Mouse (Mus musculus) kidney, embryonic 15.5 days (tissue): ENCODE measurements around the gene Nags. TPM values are rescaled to one million over a fixed set of nuclear protein-coding genes. Genes with fewer than 3 reads are reported as not detected.

ENCODE experiments used
- ATAC-seq: fragments of 200-750 bp; cut with Nextera tagmentation; replicated peaks from 2 replicates; pipeline ENCODE4 v1.8.0; 2017; ENCODE audit warnings: moderate TSS enrichment; ENCODE audit not compliant: low FRiP score
- H3K27ac ChIP-seq: fragments of 300-500 bp; sonication (generic); 2 replicates; pipeline ENCODE4 v1.5.1; 2015; ENCODE audit warnings: mild to moderate bottlenecking, inconsistent platforms
- H3K27me3 ChIP-seq: fragments of 300-500 bp; sonication (generic); 2 replicates; pipeline ENCODE4 v1.6.1; 2015; ENCODE audit warnings: inconsistent platforms
- H3K36me3 ChIP-seq: fragments of 300-500 bp; sonication (generic); 2 replicates; pipeline ENCODE4 v1.6.1; 2015; ENCODE audit warnings: inconsistent platforms
- H3K4me1 ChIP-seq: fragments of 300-500 bp; sonication (generic); 2 replicates; pipeline ENCODE4 v1.6.1; 2015; ENCODE audit warnings: inconsistent platforms
- H3K4me2 ChIP-seq: fragments of 300-500 bp; sonication (generic); 2 replicates; pipeline ENCODE4 v1.6.1; 2015; ENCODE audit warnings: moderate library complexity, mild to moderate bottlenecking, inconsistent platforms
- H3K4me3 ChIP-seq: fragments of 300-500 bp; sonication (generic); replicated peaks from 2 replicates; pipeline ENCODE4 v1.5.1; 2015; ENCODE audit warnings: mild to moderate bottlenecking, inconsistent platforms
- H3K9ac ChIP-seq: fragments of 300-500 bp; sonication (generic); 2 replicates; pipeline ENCODE4 v1.6.1; 2015; ENCODE audit warnings: mild to moderate bottlenecking, inconsistent platforms
- H3K9me3 ChIP-seq: fragments of 300-500 bp; sonication (generic); replicated peaks from 2 replicates; pipeline ENCODE4 v1.6.1; 2016; ENCODE audit warnings: inconsistent platforms
- WGBS: fragments of 180-500 bp; shearing (Covaris S2); methylation state at CpG from one replicate; pipeline ENCODE4 v1.1.7; 2015; ENCODE audit warnings: mixed read lengths; 5-methylcytosine and 5-hydroxymethylcytosine counted together
- polyA plus RNA-seq: library from polyadenylated mRNA; unstranded; fragments of >200 nt; fragmentation: Nextera tagmentation; extraction: Ambion mirVana; gene quantifications from 2 replicates; pipeline ENCODE4 v1.2.1, GENCODE M21; 2015

The Nags gene
- polyA plus RNA-seq, 1 experiment from 2014 or later, result 0.19 TPM

DNA sequence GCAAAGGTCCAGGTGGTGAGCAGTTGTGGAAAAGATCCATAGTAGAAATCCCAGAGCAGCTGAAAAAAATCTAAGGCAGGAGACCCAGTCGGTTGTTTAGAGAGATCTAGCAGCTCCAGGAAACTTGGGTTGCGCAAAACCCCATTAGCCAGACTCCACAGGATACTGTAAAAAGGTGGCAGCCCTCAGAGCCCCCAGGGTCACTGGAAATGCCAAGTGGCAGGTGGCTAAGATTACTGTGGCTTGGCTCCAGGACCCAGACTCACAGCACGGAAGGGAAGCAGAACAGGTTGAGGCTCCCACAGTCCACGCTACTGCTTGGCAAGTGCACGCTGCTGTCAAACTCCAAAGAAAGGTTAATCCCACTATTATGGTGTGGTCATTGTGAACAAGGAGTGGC, 14.5 kb downstream of the Nags start:
- Histone ChIP-seq H3K9me3 (no peaks in the 10 kb centered on the region), H3K4me3 (no peak overlapping the region), H3K36me3 (peaks cover 41% of the 10 kb centered on the region), H3K4me1 (peaks cover 9% of the 10 kb centered on the region), H3K9ac (no peak overlapping the region), H3K27me3 (no peaks in the 10 kb centered on the region), H3K4me2 (no peak overlapping the region), H3K27ac (no peak overlapping the region)
- ATAC-seq, result no peak
- 78% methylated on average over 5 of the region's 5 CpGs for WGBS

DNA sequence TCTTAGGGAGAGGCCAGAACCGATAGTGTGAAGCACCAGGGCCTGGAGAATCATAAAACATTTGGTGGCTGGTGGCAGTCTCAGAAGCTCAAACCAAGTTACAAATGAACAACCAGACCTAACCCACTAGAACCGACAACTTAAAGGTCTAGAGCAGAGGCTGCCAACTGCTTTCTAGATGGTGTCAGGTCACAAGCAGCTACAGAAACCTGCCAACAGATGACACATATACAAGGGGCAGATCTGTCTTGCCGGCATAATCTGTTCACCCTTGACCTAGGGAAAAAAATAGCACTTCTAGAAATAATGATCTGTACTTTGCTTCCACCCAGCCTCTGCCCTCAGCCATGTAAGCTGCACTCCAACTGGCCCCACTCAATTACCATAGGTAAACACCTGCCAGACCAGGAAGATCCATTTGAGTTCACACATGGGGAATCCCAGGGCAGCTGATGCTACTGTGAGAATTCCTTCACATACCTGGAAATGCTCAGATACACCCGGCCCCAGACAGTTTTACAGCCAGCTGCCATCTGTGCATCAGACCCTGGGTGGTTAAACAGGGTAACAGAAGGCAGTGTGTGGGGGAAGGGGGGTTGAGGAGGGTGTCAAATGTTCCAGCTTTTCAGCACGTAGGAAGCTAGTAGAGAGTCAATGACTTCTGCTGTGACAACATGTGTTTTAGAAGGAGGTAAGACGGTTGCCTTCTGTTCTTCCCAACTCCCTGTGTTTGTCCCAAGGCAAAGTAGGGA, 20.8 kb downstream of the Nags start:
- H3K36me3 ChIP-seq, result peaks cover 93% of the 10 kb centered on the region
- H3K4me1 ChIP-seq, result peaks cover 6% of the 10 kb centered on the region; the same call in 1 of the 2 replicates
- H3K4me2 ChIP-seq, result no peak overlapping the region
- H3K27me3 ChIP-seq, result no peaks in the 10 kb centered on the region
- no peak overlapping the region for H3K9ac ChIP-seq
- no peak overlapping the region for H3K4me3 ChIP-seq
- H3K27ac ChIP-seq, result no peak overlapping the region
- WGBS, result 20% methylated on average over 6 of the region's 6 CpGs
- no peaks in the 10 kb centered on the region for H3K9me3 ChIP-seq
- ATAC-seq, result peak; percentile 70; the same call in 1 of the 2 replicates

DNA sequence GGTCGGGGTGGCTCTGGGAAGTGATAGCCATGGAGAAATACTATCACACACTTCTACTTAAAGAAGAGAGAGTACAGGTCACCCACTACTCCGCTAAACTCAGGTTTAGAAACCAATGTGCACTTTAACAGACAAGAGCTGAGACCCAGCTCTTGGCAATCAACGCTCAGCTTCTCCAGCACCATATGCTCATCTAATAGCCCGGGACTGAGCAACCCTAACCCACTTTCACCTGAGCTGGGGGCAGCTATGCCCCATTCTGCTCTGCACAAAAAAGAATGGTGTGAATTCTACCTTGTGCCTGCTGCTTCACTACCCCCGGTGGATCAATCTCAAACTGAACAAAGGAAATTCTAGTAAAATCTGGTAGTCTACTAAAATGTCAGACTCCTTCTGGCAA, 22.2 kb downstream of the Nags start:
- 79% methylated on average over 5 of the region's 5 CpGs for WGBS
- H3K36me3 ChIP-seq, result peaks cover 86% of the 10 kb centered on the region
- H3K4me3 ChIP-seq, result no peak overlapping the region
- no peak overlapping the region for H3K27ac ChIP-seq
- no peak for ATAC-seq
- H3K9me3 ChIP-seq, result no peaks in the 10 kb centered on the region
- no peaks in the 10 kb centered on the region for H3K27me3 ChIP-seq
- H3K4me1 ChIP-seq, result peaks cover 6% of the 10 kb centered on the region; the same call in 1 of the 2 replicates
- H3K9ac ChIP-seq, result no peak overlapping the region
- no peak overlapping the region for H3K4me2 ChIP-seq

DNA sequence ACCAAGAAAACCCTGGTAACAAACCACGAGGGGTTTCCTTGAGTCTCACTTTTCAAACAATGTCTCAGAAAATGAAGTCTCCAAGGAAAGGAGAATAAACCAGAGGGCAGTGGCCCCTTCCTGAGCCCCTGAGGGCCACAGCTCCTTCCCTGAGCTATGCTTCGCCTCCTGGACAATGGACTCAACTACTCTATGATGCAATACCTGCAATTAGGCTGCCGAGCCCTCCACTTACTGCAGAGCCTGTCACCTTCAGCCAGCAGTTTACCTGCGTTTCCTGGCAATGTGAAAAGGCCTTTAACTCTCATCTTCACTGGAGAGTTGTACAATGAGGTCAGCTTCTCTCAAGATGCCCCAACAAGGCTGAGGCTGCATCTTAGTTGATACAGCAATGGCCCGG, 23.4 kb downstream of the Nags start:
- 87% methylated on average over 5 of the region's 5 CpGs for WGBS
- Histone ChIP-seq H3K36me3 (peaks cover 83% of the 10 kb centered on the region), H3K9me3 (no peaks in the 10 kb centered on the region), H3K27ac (no peak overlapping the region), H3K4me3 (no peak overlapping the region), H3K9ac (no peak overlapping the region), H3K27me3 (no peaks in the 10 kb centered on the region), H3K4me2 (no peak overlapping the region), H3K4me1 (peaks cover 6% of the 10 kb centered on the region; the same call in 1 of the 2 replicates)
- ATAC-seq, result no peak

DNA sequence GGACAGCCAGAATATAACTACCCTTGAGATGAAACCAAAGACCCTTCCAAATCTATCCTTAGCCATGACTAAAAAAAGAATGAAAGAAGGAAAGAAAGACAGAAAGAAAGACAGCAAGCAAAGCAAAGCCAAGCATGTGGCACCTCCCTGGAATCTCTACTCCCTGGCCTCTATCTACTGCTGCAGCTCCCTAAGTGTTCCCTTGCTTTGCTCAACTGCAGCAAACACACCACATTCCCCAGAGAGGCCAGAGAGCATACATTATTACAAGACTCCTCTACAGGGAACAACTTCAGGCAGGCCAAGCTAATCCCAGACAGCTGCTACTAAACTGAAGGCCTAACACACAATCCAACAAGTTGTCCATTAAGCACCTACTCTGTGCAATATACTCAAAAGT, 34.5 kb downstream of the Nags start:
- H3K4me3 ChIP-seq, result no peak overlapping the region
- H3K27me3 ChIP-seq, result no peaks in the 10 kb centered on the region
- no peaks in the 10 kb centered on the region for H3K9me3 ChIP-seq
- H3K27ac ChIP-seq, result peak overlapping the region; percentile 63; the same call in 1 of the 2 replicates
- H3K9ac ChIP-seq, result no peak overlapping the region
- H3K4me1 ChIP-seq, result peaks cover 28% of the 10 kb centered on the region
- H3K4me2 ChIP-seq, result no peak overlapping the region
- peaks cover 67% of the 10 kb centered on the region for H3K36me3 ChIP-seq
- no peak for ATAC-seq

DNA sequence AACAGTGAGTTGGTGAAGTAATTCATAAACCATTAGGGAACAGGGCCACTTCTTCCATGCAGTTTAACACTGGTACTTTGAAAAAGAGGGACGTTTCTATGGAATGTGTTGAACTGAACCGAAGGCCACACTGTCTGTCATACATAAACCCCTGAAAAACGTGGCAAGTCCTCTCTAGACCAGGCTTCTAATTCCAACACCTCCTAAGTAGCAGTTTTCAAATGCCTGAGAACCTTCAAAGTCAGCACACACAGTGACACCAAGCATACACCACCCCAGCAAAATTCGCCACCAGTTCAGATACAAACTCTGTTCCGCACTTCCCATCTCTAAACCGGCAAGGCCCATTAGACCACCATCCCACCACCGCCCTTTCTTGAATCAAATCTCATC, 38.9 kb downstream of the Nags start:
- peak overlapping the region; percentile 92 for H3K4me3 ChIP-seq
- peaks cover 31% of the 10 kb centered on the region for H3K36me3 ChIP-seq
- H3K4me2 ChIP-seq, result peak overlapping the region; percentile 68
- no peaks in the 10 kb centered on the region for H3K9me3 ChIP-seq
- peaks cover 33% of the 10 kb centered on the region for H3K4me1 ChIP-seq
- peak overlapping the region; percentile 96 for H3K9ac ChIP-seq
- peak overlapping the region; percentile 95 for H3K27ac ChIP-seq
- H3K27me3 ChIP-seq, result no peaks in the 10 kb centered on the region
- WGBS, result 4% methylated on average over 7 of the region's 7 CpGs
- no peak for ATAC-seq

DNA sequence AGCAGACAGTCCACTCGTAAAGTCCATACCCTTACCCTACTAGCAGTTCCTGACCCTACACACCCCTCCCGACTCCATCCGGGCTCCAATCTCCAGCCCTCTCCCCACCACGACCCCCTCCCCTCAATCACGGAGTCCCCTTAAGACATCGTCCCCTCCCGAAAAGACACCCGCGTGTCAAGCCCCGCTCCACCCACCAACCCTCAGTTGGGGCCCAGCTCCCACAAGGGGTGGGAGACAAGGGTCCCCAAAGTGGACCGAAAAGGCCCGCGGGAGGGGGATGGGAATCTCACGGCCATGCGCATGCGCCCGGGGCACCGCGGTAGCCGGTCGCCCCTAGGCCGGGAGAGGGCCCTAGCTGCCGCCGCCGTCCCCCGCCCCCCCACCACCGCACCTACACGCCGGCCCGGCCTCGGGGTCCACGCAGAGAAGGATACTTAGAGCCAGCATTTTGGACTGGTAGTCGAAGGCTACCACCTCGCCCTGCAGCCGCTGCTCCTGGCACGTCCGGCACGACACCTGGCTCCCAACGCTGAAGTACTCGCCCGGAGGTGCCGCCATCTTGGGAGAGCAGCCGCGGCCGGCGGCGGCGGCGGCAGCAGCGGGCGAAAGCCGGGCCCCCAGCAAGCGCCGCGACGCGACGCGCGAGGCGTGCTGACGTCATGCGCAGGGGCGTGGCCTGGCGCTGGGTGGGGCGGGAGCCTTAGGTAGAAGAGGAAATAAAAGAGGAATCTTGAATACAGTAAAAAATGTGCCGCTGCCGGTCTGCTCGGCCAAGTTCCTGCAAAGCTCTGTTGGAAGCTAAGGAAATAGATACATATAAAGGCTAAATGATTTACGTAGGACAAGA, 39.6 kb downstream of the Nags start, which contains the start of gene Lsm12:
Gene Lsm12 (minus strand): TSS at position 651 of the 850 bp plus-strand sequence.
- ATAC-seq, result peak; percentile 79
- peaks cover 34% of the 10 kb centered on the region for H3K4me1 ChIP-seq
- no peaks in the 10 kb centered on the region for H3K9me3 ChIP-seq
- H3K9ac ChIP-seq, result peak within 1 kb of the TSS; percentile 96
- H3K4me2 ChIP-seq, result peak within 1 kb of the TSS; percentile 68
- H3K4me3 ChIP-seq, result peak within 1 kb of the TSS; percentile 92
- H3K27me3 ChIP-seq, result no peaks in the 10 kb centered on the region
- H3K27ac ChIP-seq, result peak within 1 kb of the TSS; percentile 95
- H3K36me3 ChIP-seq, result peaks cover 28% of the 10 kb centered on the region
- under 1% methylated on average over 66 of the region's 70 CpGs for WGBS

DNA sequence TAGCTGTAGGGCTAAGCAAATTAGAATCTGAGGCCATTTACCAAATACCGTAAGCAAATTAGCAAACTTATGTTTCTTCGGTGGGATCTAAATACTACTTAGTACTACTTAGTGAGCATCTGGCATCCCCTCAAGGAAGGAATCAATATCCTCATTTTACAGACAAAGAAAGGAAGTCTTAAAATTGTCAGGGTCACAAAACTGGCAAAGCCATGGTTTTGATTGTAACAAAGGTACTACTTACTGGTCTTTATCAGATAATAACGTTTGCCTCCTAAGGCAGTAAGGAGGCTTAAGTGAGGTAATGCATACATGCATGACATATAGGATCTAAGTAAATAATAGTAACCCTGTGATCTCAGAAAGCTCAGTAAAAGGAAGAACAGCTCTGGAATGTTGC, 40.4 kb downstream of the Nags start:
- Histone ChIP-seq H3K27me3 (no peaks in the 10 kb centered on the region), H3K36me3 (peaks cover 21% of the 10 kb centered on the region), H3K9me3 (no peaks in the 10 kb centered on the region), H3K27ac (peak overlapping the region; percentile 95), H3K9ac (peak overlapping the region; percentile 96), H3K4me1 (peaks cover 37% of the 10 kb centered on the region), H3K4me2 (peak overlapping the region; percentile 68), H3K4me3 (peak overlapping the region; percentile 92)
- ATAC-seq, result no peak
- 49% methylated on average over 3 of the region's 3 CpGs for WGBS

DNA sequence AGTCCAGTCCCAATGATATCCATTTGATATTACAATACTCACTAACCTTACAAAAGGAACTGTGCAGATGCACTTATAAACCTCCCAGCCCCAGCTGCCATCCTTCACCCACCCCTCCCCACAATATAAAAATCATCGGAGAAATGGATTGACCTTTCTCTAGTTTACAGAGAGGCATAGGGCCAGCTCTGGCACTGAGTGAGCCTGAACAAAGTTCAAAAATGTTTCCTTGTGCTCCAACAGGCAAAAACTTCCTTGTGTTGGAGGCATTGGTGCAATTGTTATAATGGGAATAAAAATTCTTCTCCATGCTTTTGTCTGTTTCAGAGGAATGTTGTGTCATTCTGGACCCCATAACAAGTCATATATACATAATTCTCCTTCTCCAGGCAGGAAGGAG, 40.9 kb downstream of the Nags start:
- no peaks in the 10 kb centered on the region for H3K27me3 ChIP-seq
- ATAC-seq, result no peak
- no peaks in the 10 kb centered on the region for H3K9me3 ChIP-seq
- WGBS, result 75% methylated on average over 1 of the region's 1 CpGs
- 0 out of 2 replicates have a peak overlapping the region, but pooled peaks have one; percentile 68 for H3K4me2 ChIP-seq
- peaks cover 16% of the 10 kb centered on the region for H3K36me3 ChIP-seq
- H3K4me1 ChIP-seq, result peaks cover 43% of the 10 kb centered on the region
- no peak overlapping the region for H3K27ac ChIP-seq
- H3K4me3 ChIP-seq, result no peak overlapping the region
- no peak overlapping the region for H3K9ac ChIP-seq

DNA sequence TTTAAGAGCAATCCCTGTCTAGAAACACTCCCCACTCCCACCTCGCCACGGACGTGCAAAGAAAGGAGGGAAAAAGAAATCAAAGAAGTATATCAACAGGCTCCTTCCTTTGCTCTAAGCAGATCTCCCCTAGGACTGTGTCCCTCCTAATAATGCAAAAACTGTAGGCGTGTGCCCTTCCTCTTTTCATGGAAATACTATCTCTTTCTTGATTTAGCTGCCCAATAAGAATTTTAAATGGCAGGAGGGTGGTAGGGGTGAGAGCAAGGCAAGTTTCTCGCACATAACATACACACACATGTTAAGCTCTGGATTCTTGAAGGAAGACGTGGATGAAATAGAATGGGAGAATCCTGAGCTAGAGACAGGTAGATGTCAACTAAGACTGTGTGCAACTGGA, 43.7 kb downstream of the Nags start:
- H3K27ac ChIP-seq, result peak overlapping the region; percentile 82
- 62% methylated on average over 6 of the region's 6 CpGs for WGBS
- ATAC-seq, result peak; percentile 2; the same call in 1 of the 2 replicates
- peaks cover 35% of the 10 kb centered on the region for H3K4me1 ChIP-seq
- no peaks in the 10 kb centered on the region for H3K9me3 ChIP-seq
- H3K36me3 ChIP-seq, result peaks cover 22% of the 10 kb centered on the region
- H3K27me3 ChIP-seq, result no peaks in the 10 kb centered on the region
- H3K4me3 ChIP-seq, result peak overlapping the region; percentile 67
- H3K4me2 ChIP-seq, result peak overlapping the region; percentile 91
- H3K9ac ChIP-seq, result peak overlapping the region; percentile 71; the same call in 1 of the 2 replicates

DNA sequence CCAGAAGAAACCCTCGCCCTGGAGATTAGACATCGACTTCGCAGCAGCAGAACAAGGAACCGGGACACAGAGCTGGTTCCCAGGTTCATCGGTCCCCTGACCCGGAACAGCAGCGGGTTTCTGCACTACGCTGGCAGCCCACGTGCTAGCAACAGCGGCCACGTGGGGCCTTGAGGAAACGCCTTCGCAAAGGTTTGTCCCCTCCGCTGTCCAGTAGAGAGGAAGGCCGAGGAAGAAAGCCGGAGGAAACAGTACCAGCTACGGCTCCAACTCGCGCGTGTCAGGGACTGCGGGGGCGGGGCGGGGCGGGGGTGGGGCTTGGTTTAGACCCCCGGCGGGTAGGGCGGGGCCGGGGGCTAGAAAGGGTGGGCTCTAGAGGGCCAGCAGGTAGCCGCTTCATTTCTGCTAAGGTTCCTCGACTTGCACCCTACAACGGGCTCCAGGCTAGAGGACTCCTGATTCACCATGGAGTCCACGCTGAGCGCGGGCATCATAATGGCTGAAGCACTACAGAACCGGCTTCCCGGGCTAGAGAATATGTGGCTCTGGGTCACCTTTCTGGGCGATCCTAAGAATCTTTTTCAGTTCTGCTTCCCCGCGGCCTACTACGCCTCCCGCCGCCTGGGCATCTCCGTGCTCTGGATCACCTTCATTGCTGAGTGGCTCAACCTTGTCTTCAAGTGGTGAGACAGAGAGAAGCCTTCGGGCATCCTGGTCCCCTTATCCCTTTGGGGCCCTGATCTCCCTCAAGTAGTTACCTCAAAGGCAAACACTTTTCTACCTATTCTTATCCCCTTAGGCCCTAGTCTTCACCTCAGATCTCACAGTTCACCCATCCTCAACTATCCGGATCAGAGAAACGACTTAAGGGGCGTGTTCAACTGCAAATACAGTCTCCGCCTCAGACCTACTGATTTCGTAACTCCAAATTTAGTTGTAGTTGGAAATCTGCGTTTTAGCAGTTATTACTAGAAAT, 44.4 kb downstream of the Nags start, which contains the start of gene G6pc3:
Gene G6pc3 (plus strand): TSS at position 160 of the 976 bp plus-strand sequence.
- Histone ChIP-seq H3K4me2 (peak within 1 kb of the TSS; percentile 91), H3K4me1 (peaks cover 30% of the 10 kb centered on the region), H3K27ac (peak within 1 kb of the TSS; percentile 82), H3K9me3 (no peaks in the 10 kb centered on the region), H3K4me3 (peak within 1 kb of the TSS; percentile 67), H3K9ac (peak within 1 kb of the TSS; percentile 71), H3K36me3 (peaks cover 30% of the 10 kb centered on the region), H3K27me3 (no peaks in the 10 kb centered on the region)
- 1% methylated on average over 50 of the region's 50 CpGs for WGBS
- ATAC-seq, result peak; percentile 88
